Mouse (Mus musculus) cerebellum, adult 18-20 months (tissue): ENCODE results near the gene Gas6.

ENCODE experiments used
- DNase-seq, 2 experiments: peaks; one replicate each; pipeline ENCODE4 v3.0.0; 2021

Gas6 gene

GRCm38 (mm10) chr8:13504894-13505674, 10.8 kb upstream of the Gas6 start:
- no peak for DNase-seq

GRCm38 (mm10) chr8:13503936-13504606, 9.8 kb upstream of the Gas6 start:
- DNase-seq = no peak

GRCm38 (mm10) chr8:13501221-13501620, 6.9 kb upstream of the Gas6 start:
- no peak for DNase-seq

GRCm38 (mm10) chr8:13493011-13493410, 1.3 kb downstream of the Gas6 start:
- DNase-seq = peak; percentile 38 to 47

- no peak for DNase-seq
Observed at GRCm38 (mm10) chr8:13492198-13492995, 1.9 kb downstream of the Gas6 start.

- DNase-seq = no peak
Observed at GRCm38 (mm10) chr8:13491491-13492010, 2.7 kb downstream of the Gas6 start.

- no peak for DNase-seq
Observed at GRCm38 (mm10) chr8:13489986-13490910, 4.0 kb downstream of the Gas6 start.

GRCm38 (mm10) chr8:13489351-13489750, 4.9 kb downstream of the Gas6 start:
- no peak for DNase-seq

- DNase-seq = no peak
Observed at GRCm38 (mm10) chr8:13483191-13483590, 11.1 kb downstream of the Gas6 start.

- peak in 1 of 2 experiments; percentile 52 for DNase-seq
Observed at GRCm38 (mm10) chr8:13482101-13482801, 12.0 kb downstream of the Gas6 start.

GRCm38 (mm10) chr8:13481596-13481995, 12.7 kb downstream of the Gas6 start:
- no peak for DNase-seq

- DNase-seq = peak in 1 of 2 experiments; percentile 26
Observed at GRCm38 (mm10) chr8:13481089-13481554, 13.2 kb downstream of the Gas6 start.

- no peak for DNase-seq
Observed at GRCm38 (mm10) chr8:13475892-13476291, 18.4 kb downstream of the Gas6 start.

GRCm38 (mm10) chr8:13472284-13472683, 22.0 kb downstream of the Gas6 start:
- DNase-seq = no peak

GRCm38 (mm10) chr8:13471484-13471883, 22.8 kb downstream of the Gas6 start:
- no peak for DNase-seq

GRCm38 (mm10) chr8:13468737-13469136, 25.6 kb downstream of the Gas6 start:
- DNase-seq = no peak

- DNase-seq = peak in 1 of 2 experiments; percentile 29
Observed at GRCm38 (mm10) chr8:13466989-13467388, 27.3 kb downstream of the Gas6 start.

- DNase-seq = no peak
Observed at GRCm38 (mm10) chr8:13465324-13465723, 29.0 kb downstream of the Gas6 start.

- DNase-seq = no peak
Observed at GRCm38 (mm10) chr8:13462392-13462791, 31.9 kb downstream of the Gas6 start.

GRCm38 (mm10) chr8:13461843-13462242, 32.4 kb downstream of the Gas6 start:
- DNase-seq = peak; percentile 71 to 83

GRCm38 (mm10) chr8:13461085-13461765, 33.1 kb downstream of the Gas6 start:
- DNase-seq = no peak
